Mouse (Mus musculus): Measurements from ENCODE around the gene Sema5a.

Sema5a gene

GRCm38 (mm10) chr15:32533541-32534080 is 289.0 kb downstream of the Sema5a start:
- no peak for DNase-seq (ENCODE audit: low read depth in 2 of 2, low spot score in 2 of 2)

GRCm38 (mm10) chr15:32536755-32537503 is 292.3 kb downstream of the Sema5a start:
- no peak for DNase-seq (ENCODE audit: low read depth in 2 of 2, low spot score in 2 of 2)

- no peak for DNase-seq (ENCODE audit: low read depth in 2 of 2, low spot score in 2 of 2)
Observed at GRCm38 (mm10) chr15:32537504-32537792, 292.8 kb downstream of the Sema5a start.

- no peak for DNase-seq (ENCODE audit: low read depth in 2 of 2, low spot score in 2 of 2)
Observed at GRCm38 (mm10) chr15:32538092-32538491, 293.5 kb downstream of the Sema5a start.

GRCm38 (mm10) chr15:32542746-32543145 is 298.1 kb downstream of the Sema5a start:
- no peak for DNase-seq (ENCODE audit: low read depth in 2 of 2, low spot score in 2 of 2)

GRCm38 (mm10) chr15:32543181-32543580 is 298.6 kb downstream of the Sema5a start:
- no peak for DNase-seq (ENCODE audit: low read depth in 2 of 2, low spot score in 2 of 2)

- no peak for DNase-seq (ENCODE audit: low read depth in 2 of 2, low spot score in 2 of 2)
Observed at GRCm38 (mm10) chr15:32545455-32545854, 300.8 kb downstream of the Sema5a start.

- no peak for DNase-seq (ENCODE audit: low read depth in 2 of 2, low spot score in 2 of 2)
Observed at GRCm38 (mm10) chr15:32546746-32547145, 302.1 kb downstream of the Sema5a start.

GRCm38 (mm10) chr15:32558925-32559324 is 314.3 kb downstream of the Sema5a start:
- no peak for DNase-seq (ENCODE audit: low read depth in 2 of 2, low spot score in 2 of 2)

- DNase-seq (ENCODE audit: low read depth in 2 of 2, low spot score in 2 of 2) = no peak
Observed at GRCm38 (mm10) chr15:32562600-32562999, 318.0 kb downstream of the Sema5a start.

- no peak for DNase-seq (ENCODE audit: low read depth in 2 of 2, low spot score in 2 of 2)
Observed at GRCm38 (mm10) chr15:32568181-32568857, 323.7 kb downstream of the Sema5a start.

GRCm38 (mm10) chr15:32568858-32569387 is 324.3 kb downstream of the Sema5a start:
- no peak for DNase-seq (ENCODE audit: low read depth in 2 of 2, low spot score in 2 of 2)

- no peak for DNase-seq (ENCODE audit: low read depth in 2 of 2, low spot score in 2 of 2)
Observed at GRCm38 (mm10) chr15:32574327-32574726, 329.7 kb downstream of the Sema5a start.

- no peak for DNase-seq (ENCODE audit: low read depth in 2 of 2, low spot score in 2 of 2)
Observed at GRCm38 (mm10) chr15:32575212-32575611, 330.6 kb downstream of the Sema5a start.

- no peak for DNase-seq (ENCODE audit: low read depth in 2 of 2, low spot score in 2 of 2)
Observed at GRCm38 (mm10) chr15:32579351-32579750, 334.7 kb downstream of the Sema5a start.

GRCm38 (mm10) chr15:32590641-32591040 is 346.0 kb downstream of the Sema5a start:
- DNase-seq (ENCODE audit: low read depth in 2 of 2, low spot score in 2 of 2) = no peak

GRCm38 (mm10) chr15:32593746-32594145 is 349.1 kb downstream of the Sema5a start:
- no peak for DNase-seq (ENCODE audit: low read depth in 2 of 2, low spot score in 2 of 2)

GRCm38 (mm10) chr15:32596574-32596973 is 352.0 kb downstream of the Sema5a start:
- DNase-seq (ENCODE audit: low read depth in 2 of 2, low spot score in 2 of 2) = no peak

- no peak for DNase-seq (ENCODE audit: low read depth in 2 of 2, low spot score in 2 of 2)
Observed at GRCm38 (mm10) chr15:32597189-32597588, 352.6 kb downstream of the Sema5a start.

GRCm38 (mm10) chr15:32607236-32607635 is 362.6 kb downstream of the Sema5a start:
- DNase-seq (ENCODE audit: low read depth in 2 of 2, low spot score in 2 of 2) = no peak

- DNase-seq (ENCODE audit: low read depth in 2 of 2, low spot score in 2 of 2) = no peak
Observed at GRCm38 (mm10) chr15:32610776-32611175, 366.2 kb downstream of the Sema5a start.

GRCm38 (mm10) chr15:32611201-32611600 is 366.6 kb downstream of the Sema5a start:
- DNase-seq (ENCODE audit: low read depth in 2 of 2, low spot score in 2 of 2) = no peak

Measured in CD8-positive naive resting alpha-beta T cell, adult 2 months (primary cell).